Mouse (Mus musculus) intestine, embryonic 14.5 days (tissue): ENCODE measurements at regions not wholly inside any gene's neighbourhood (a gene's known extent, or its start where the extent isn't known, plus 50 kb on each side); places are given as distances from the start of the nearest gene placed in this dataset.
A peak's percentile ranks its signal among the peaks of the same experiment; 100 is the strongest.

Source experiments
- ATAC-seq: fragments of 200-750 bp; cut with Nextera tagmentation; replicated peaks from 2 replicates; pipeline ENCODE4 v1.8.0; 2017; ENCODE audit warnings: low read depth, moderate number of reproducible peaks, moderate TSS enrichment, moderate library complexity; ENCODE audit not compliant: low FRiP score, low TSS enrichment
- DNase-seq: peaks from one replicate; pipeline ENCODE4 v3.0.0-alpha.2; 2018; ENCODE audit warnings: low spot score
- H3K27ac ChIP-seq: fragments of 300-500 bp; sonication (generic); 2 replicates; pipeline ENCODE4 v1.5.1; 2014; ENCODE audit warnings: low read depth, mild to moderate bottlenecking, control low read depth
- H3K27me3 ChIP-seq: fragments of 300-500 bp; sonication (generic); replicated peaks from 2 replicates; pipeline ENCODE4 v1.6.1; 2014; ENCODE audit warnings: low read length, control low read depth; ENCODE audit not compliant: control insufficient read depth, insufficient read depth
- H3K36me3 ChIP-seq: fragments of 300-500 bp; sonication (generic); 2 replicates; pipeline ENCODE4 v1.6.1; 2014; ENCODE audit warnings: low read length, control low read depth; ENCODE audit not compliant: control insufficient read depth, insufficient read depth
- H3K4me1 ChIP-seq: fragments of 300-500 bp; sonication (generic); replicated peaks from 2 replicates; pipeline ENCODE4 v1.6.1; 2014; ENCODE audit warnings: low read length, control low read depth, mixed read lengths; ENCODE audit not compliant: control insufficient read depth, insufficient read depth
- H3K4me2 ChIP-seq: fragments of 300-500 bp; sonication (generic); 2 replicates; pipeline ENCODE4 v1.6.1; 2014; ENCODE audit warnings: low read length
- H3K4me3 ChIP-seq: fragments of 300-500 bp; sonication (generic); 2 replicates; pipeline ENCODE4 v1.5.1; 2014; ENCODE audit warnings: low read depth, low read length, control low read depth, mixed read lengths
- H3K9ac ChIP-seq: fragments of 300-500 bp; sonication (generic); 2 replicates; pipeline ENCODE4 v1.6.1; 2014; ENCODE audit warnings: mild to moderate bottlenecking, low read length
- H3K9me3 ChIP-seq: fragments of 300-500 bp; sonication (generic); 2 replicates; pipeline ENCODE4 v1.6.1; 2016; ENCODE audit warnings: low read length, control low read depth; ENCODE audit not compliant: control insufficient read depth
- WGBS: fragments of 180-500 bp; shearing (Covaris S2); extraction: QIAGEN DNeasy Blood & Tissue Kit; methylation state at CpG from one replicate; pipeline ENCODE4 v1.1.7; 2014; 5-methylcytosine and 5-hydroxymethylcytosine counted together

DNA sequence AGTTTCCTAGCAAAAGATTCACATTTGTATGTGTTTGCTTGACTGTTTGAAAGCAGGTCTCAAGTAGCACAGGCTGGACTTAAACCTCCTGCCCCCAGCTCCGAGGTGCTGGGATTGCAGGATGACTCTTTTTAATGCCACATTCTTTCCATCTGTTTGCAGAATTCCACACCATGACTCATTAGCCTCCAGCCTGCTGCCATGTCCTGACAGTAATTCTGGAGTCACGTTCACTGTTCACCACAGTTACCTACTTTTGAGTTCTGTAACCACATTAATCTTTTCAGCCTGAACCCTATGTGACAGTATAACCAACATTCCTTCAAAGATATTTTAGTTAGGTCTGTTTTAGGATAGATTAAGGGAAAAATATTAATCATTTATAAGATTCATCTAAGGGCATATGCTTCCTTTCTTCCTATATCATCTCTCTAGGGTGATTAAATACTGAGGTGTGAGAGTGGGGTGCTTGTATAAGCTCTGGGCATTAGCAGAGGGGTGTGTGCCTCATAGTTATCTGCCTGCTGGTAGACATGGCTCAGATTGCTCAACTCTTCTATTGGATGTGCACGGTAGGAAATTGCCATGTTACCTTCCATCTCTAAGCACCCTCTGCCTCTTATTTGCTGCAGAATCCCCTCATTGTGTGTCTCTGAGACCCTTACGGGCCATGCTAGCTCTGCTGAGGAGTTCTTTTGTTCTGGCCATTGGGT, 105.3 kb upstream of the Kitl start:
- ATAC-seq (no peak), DNase-seq (no peak)
- Histone ChIP-seq H3K36me3 (no peaks in the 10 kb centered on the region), H3K4me1 (no peaks in the 10 kb centered on the region; the same call in 1 of the 2 replicates), H3K9ac (no peak overlapping the region), H3K4me2 (no peak overlapping the region), H3K27ac (no peak overlapping the region), H3K4me3 (no peak overlapping the region), H3K27me3 (no peaks in the 10 kb centered on the region), H3K9me3 (no peaks in the 10 kb centered on the region)
- WGBS: 71% methylated on average over 4 of the region's 4 CpGs

DNA sequence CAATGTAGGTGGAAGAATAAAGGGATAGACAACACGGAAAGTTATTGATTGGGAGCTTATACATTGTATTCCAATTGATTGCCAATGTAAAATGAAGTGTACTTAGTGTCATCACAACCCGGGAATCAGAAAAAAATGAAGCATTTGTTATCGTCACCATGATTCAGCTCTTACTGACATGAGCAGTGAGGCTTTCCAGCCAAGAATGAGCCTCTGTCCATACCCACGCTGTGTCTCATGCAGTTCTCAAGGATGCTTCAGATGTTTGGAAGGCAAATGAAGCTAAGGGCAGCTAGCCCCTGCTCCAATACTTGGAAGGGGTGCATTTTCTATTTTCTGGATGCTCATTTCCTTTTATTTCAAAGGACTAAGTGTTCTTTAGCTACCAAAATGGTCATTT, 107.4 kb upstream of the Kitl start:
- Histone ChIP-seq H3K9me3 (no peaks in the 10 kb centered on the region), H3K27me3 (no peaks in the 10 kb centered on the region), H3K36me3 (no peaks in the 10 kb centered on the region), H3K9ac (no peak overlapping the region), H3K4me1 (no peaks in the 10 kb centered on the region; the same call in 1 of the 2 replicates), H3K27ac (no peak overlapping the region), H3K4me2 (no peak overlapping the region), H3K4me3 (no peak overlapping the region)
- DNase-seq (no peak), ATAC-seq (no peak)
- WGBS: 80% methylated on average over 4 of the region's 4 CpGs

DNA sequence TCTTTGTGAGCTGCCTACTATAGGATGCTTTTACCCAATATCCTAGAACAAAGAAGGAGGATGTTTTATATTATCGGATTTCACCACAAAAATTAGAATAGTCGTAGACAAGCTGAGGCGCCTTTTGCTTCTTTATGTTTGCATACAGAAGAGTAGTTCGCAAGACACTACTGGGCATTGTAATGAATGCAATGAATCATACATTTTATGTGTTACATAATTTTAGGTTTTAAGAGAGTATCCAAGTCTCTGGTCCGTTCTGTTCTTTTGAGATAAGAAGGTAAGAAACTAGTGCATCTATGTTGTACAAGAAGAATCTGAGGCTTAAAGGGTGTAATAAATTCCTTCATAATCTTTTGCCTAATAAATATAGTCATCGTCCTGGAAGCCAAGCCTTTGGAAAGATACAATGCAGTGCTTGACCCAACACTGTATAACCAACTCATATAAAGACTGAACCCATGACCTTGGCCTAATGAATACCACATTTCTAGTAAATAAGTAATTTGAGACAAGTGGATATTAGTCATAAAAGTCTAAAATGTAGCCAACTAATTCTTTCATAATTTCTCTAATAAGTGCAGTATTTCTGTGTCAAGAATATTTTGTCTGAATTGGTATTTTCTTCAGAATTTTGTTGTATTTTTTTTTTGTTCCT, 108.5 kb upstream of the Kitl start:
- Histone ChIP-seq H3K27me3 (no peaks in the 10 kb centered on the region), H3K4me1 (no peaks in the 10 kb centered on the region), H3K4me3 (no peak overlapping the region), H3K9me3 (no peaks in the 10 kb centered on the region), H3K36me3 (no peaks in the 10 kb centered on the region), H3K4me2 (no peak overlapping the region), H3K9ac (no peak overlapping the region), H3K27ac (no peak overlapping the region)
- DNase-seq (no peak), ATAC-seq (no peak)
- WGBS: 81% methylated on average over 6 of the region's 6 CpGs

DNA sequence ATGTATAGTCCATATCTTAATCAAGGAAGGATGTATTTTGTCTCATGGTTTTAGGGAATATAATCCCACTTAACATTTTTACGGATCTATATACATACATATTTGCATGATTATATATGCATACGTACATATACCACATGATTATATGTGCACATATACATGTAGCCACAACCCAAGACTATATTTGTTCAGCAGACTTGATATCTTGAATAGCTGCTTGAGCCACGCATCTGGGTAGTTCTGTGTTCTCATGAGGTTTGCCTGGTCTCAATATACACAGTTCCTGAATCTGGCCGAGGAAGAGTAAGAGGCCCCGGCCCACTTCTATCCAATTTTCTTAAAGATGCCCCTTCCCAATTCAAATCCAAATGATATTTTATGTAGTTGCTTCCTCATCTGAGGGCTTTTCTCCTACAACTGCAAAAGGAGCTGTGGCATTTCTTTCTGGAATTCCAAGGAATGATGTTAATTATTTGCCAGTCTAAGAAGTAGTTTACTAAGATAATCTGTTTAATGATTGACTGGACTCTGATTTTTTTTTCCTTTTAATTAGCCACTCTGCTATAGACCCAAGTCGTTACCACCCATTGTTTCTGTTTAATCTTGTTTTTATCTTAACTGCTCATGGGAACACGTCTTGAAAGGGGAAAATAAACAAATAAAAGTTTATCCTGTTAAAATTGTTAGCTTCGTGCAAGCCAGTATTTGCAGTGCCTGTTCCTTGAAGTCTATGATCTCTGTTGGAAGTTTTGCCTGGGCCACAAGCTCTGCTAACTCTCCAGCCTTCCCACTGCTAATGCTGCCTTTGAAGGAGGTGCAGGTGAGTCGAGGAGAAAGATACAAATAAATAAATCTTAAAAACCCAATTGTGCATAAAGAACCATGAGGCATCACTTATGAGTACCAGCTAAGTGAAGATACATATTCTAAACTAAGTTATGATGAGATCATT, 112.9 kb upstream of the Kitl start:
- ATAC-seq: peak; percentile 48; the same call in 1 of the 2 replicates
- Histone ChIP-seq H3K4me3 (no peak overlapping the region), H3K27me3 (no peaks in the 10 kb centered on the region), H3K9me3 (no peaks in the 10 kb centered on the region), H3K9ac (no peak overlapping the region), H3K36me3 (no peaks in the 10 kb centered on the region), H3K4me2 (no peak overlapping the region; the same call in 1 of the 2 replicates), H3K4me1 (no peaks in the 10 kb centered on the region), H3K27ac (0 out of 2 replicates have a peak overlapping the region, but pooled peaks have one; percentile 2)
- 55% methylated on average over 9 of the region's 9 CpGs for WGBS
- DNase-seq: no peak

DNA sequence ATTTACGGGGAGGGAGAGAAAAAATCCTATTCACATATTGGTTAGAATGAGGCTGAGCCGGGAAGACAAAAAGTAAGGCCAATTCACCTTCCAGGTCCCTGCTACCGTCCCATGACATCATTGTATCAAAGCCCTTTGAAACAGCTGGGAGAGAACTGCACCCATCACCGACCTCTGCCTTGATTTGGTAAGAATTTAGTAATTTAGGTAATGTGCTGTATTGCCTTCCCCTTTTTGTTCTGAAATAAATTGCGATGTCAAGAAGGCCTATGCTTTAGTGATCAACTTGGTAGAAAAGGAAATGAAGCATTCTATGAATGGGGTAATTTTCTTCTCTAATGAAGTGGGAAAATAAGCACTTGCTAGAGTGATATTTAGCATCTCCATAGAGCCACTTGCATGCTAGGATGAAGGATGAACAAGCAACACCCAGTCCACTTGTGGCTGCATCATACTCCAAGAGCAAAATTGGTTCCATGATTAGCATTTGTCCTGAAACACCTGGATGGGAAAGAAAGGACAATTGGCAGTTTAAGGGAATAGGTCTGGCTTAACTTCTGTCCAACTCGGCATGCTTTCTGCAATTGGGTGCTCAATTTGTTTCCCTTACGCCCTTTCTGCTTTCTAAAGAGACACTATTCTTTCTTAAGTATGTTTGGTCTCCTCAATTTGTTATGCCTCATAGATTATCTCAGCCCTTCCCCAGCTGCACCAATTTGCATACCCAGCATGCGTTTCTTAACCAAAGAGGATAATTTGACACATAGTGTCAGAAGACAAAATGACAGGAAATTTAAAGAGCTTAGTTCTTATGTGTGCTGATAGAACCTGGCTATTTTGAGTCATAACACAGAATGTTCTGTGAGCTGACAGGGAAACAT, 114.2 kb upstream of the Kitl start:
- ATAC-seq (no peak), DNase-seq (no peak)
- Histone ChIP-seq H3K9ac (no peak overlapping the region), H3K36me3 (no peaks in the 10 kb centered on the region), H3K9me3 (no peaks in the 10 kb centered on the region), H3K27ac (no peak overlapping the region), H3K4me1 (no peaks in the 10 kb centered on the region), H3K4me3 (no peak overlapping the region), H3K4me2 (no peak overlapping the region), H3K27me3 (no peaks in the 10 kb centered on the region)
- WGBS: 84% methylated on average over 8 of the region's 8 CpGs

DNA sequence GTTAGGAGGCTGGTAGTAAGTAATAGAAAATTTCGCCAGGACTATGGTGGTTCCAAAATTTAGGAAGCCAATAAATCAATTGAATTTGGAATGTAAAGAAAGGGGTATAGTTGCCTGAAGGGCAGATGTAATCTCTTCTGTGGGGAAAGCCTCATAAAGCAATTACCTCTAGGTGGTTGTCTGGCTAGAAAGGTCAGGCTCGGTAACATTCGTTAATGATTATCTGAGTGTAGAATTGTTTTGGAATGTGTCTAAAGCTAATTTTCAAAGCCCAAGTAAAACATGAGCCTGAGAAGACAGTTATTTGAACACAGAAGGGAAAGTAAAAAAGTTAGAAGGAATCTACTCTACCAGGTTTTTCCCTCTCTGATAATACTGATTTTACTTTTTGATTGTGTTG, 121.4 kb upstream of the Kitl start:
- Histone ChIP-seq H3K9me3 (no peaks in the 10 kb centered on the region), H3K4me3 (no peak overlapping the region), H3K36me3 (no peaks in the 10 kb centered on the region), H3K4me2 (no peak overlapping the region), H3K27ac (no peak overlapping the region), H3K27me3 (no peaks in the 10 kb centered on the region), H3K9ac (no peak overlapping the region), H3K4me1 (0 out of 2 replicates have a peak, but pooled peaks cover 5% of the 10 kb centered on the region)
- whole genome bisulfite sequencing: 27% methylated on average over 3 of the region's 3 CpGs
- ATAC-seq (no peak), DNase-seq (no peak)

DNA sequence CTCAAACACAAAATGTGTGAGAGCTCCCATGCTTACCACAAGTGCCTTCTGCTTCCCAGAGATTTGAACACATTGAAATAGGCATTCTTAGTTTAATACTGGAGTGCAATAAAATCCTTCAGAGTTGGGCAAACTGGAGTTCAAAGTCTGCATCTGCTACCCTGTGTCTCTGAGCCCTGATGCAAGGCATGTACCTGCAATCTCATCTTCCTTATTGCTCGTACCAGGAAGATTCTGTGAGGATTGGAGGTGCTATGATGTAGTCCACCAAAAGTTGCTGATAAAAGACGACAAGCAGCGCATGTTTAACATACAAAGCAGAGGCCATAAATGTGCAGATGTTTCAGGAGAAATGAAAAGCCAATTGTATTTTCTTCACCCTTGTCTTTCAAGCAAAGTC, 123.5 kb upstream of the Kitl start:
- Histone ChIP-seq H3K4me2 (no peak overlapping the region), H3K4me1 (0 out of 2 replicates have a peak, but pooled peaks cover 5% of the 10 kb centered on the region), H3K9me3 (no peaks in the 10 kb centered on the region), H3K27ac (no peak overlapping the region), H3K4me3 (no peak overlapping the region), H3K9ac (no peak overlapping the region), H3K36me3 (no peaks in the 10 kb centered on the region), H3K27me3 (no peaks in the 10 kb centered on the region)
- ATAC-seq (peak; percentile 66; the same call in 1 of the 2 replicates), DNase-seq (no peak)
- 71% methylated on average over 3 of the region's 3 CpGs for WGBS

DNA sequence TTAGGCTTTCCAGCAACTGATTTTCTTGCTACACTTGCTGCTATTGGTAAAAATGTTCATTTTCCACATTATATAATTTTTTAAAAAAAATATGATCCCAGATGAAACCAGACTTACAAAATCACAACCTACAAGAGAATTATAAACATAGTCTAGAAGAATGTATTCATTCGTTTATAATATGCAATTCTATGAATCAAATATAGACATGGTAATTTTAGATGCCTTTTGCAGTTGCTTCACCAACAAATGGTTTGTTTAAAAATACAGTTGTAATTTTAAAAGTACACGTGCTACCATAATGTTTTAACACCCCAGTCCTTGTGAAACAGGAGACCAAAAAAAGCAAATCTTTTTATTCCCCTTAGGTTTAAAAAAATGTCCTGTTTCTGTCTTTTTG, 122.4 kb upstream of the Csl start:
- Histone ChIP-seq H3K27me3 (no peaks in the 10 kb centered on the region), H3K9ac (no peak overlapping the region), H3K4me1 (no peaks in the 10 kb centered on the region), H3K27ac (no peak overlapping the region), H3K4me3 (no peak overlapping the region), H3K36me3 (no peaks in the 10 kb centered on the region), H3K4me2 (no peak overlapping the region), H3K9me3 (no peaks in the 10 kb centered on the region)
- ATAC-seq: no peak
- no peak for DNase-seq
- 54% methylated on average over 2 of the region's 2 CpGs for WGBS
